Mouse (Mus musculus): ENCODE measurements at regions not wholly inside any gene's neighbourhood (a gene's known extent, or its start where the extent isn't known, plus 50 kb on each side); places are given as distances from the start of the nearest gene placed in this dataset.

GRCm38 (mm10) chr1:43637956-43638355 lies 92.4 kb upstream of the 1500015O10Rik start:
- H3K4me1 ChIP-seq (ENCODE audit: control insufficient read depth in 1 of 2, insufficient read depth in 2 of 2): no peaks in the 10 kb centered on the region
- no peaks in the 10 kb centered on the region for H3K9me3 ChIP-seq (replicated peaks; ENCODE audit: low read length)
- in situ Hi-C loops (cut with MboI; ENCODE audit: low pct_ligation_motif_present, low pct_unique_long_range_greater_than_20kb, low sequenced_read_pairs) (loop anchor here (25.0 kb wide), 2 partner anchors 176 to 501 kb away; no protein-coding TSS in a partner anchor), dilution Hi-C loops (cut with MboI; ENCODE audit: extremely low pct_ligation_motif_present, extremely low pct_unique_long_range_greater_than_20kb, low sequenced_read_pairs) (no loop called here)
- no peak overlapping the region for H3K27ac ChIP-seq (ENCODE audit: insufficient read depth, low read depth)
- no peaks in the 10 kb centered on the region for H3K79me2 ChIP-seq (replicated peaks; ENCODE audit: control insufficient read depth, extremely low read depth, insufficient read depth, poor library complexity, severe bottlenecking)
- TF ChIP-seq E2F4 (IDR thresholded peaks at IDR 0.05; ENCODE audit: insufficient replicate concordance, low read depth, low read length) (no peak), HCFC1 (IDR thresholded peaks at IDR 0.05; ENCODE audit: low read depth, low read length) (no peak), POLR2A (IDR thresholded peaks at IDR 0.05; ENCODE audit: low read depth, low read length) (no peak), ZC3H11A (IDR thresholded peaks at IDR 0.05; ENCODE audit: low read depth, low read length) (no peak), MEF2A (IDR thresholded peaks at IDR 0.05; ENCODE audit: borderline replicate concordance, low read depth, low read length) (no peak), UBTF (IDR thresholded peaks at IDR 0.05; ENCODE audit: low read depth, low read length) (no peak), TCF12 (IDR thresholded peaks at IDR 0.05; ENCODE audit: low read depth, low read length) (no peak), SIN3A (IDR thresholded peaks at IDR 0.05; ENCODE audit: low read length) (no peak), ZKSCAN1 (IDR thresholded peaks at IDR 0.05; ENCODE audit: borderline replicate concordance, low read depth, low read length) (no peak), CHD2 (IDR thresholded peaks at IDR 0.05; ENCODE audit: low read length) (no peak), NRF1 (IDR thresholded peaks at IDR 0.05; ENCODE audit: low read depth, low read length) (no peak), SMC3 (IDR thresholded peaks at IDR 0.05; ENCODE audit: low read depth, low read length) (no peak), USF1 (IDR thresholded peaks at IDR 0.05; ENCODE audit: low read depth, low read length) (no peak), MAFK (IDR thresholded peaks at IDR 0.05; ENCODE audit: insufficient replicate concordance, low read length) (no peak)
- no peak overlapping the region for H3K4me2 ChIP-seq (ENCODE audit: insufficient read depth, low read depth, poor library complexity, severe bottlenecking)
- DNase-seq (ENCODE audit: extremely low read depth): no peak
- no peaks in the 10 kb centered on the region for H3K36me3 ChIP-seq (replicated peaks in 1 of 2; ENCODE audit: control insufficient read depth in 1 of 2, insufficient read depth in 1 of 2, low read length in 1 of 2)
- H3K9ac ChIP-seq (ENCODE audit: insufficient read depth, low read depth): no peak overlapping the region
- H3K4me3 ChIP-seq (replicated peaks in 1 of 3; ENCODE audit: low read depth in 2 of 3, low read length in 2 of 3, poor library complexity in 1 of 3): no peak overlapping the region
- no peaks in the 10 kb centered on the region for H3K27me3 ChIP-seq (replicated peaks)

GRCm38 (mm10) chr1:43672031-43672430 lies 58.4 kb upstream of the 1500015O10Rik start:
- H3K4me3 ChIP-seq (replicated peaks in 1 of 3; ENCODE audit: low read depth in 2 of 3, low read length in 2 of 3, poor library complexity in 1 of 3): no peak overlapping the region
- in situ Hi-C loops (cut with MboI; ENCODE audit: low pct_ligation_motif_present, low pct_unique_long_range_greater_than_20kb, low sequenced_read_pairs): no loop called here
- TF ChIP-seq TCF12 (IDR thresholded peaks at IDR 0.05; ENCODE audit: low read depth, low read length): no peak

More at GRCm38 (mm10) chr1:43672031-43672430, 58.4 kb upstream of the 1500015O10Rik start:
- Histone ChIP-seq H3K79me2 (replicated peaks; ENCODE audit: control insufficient read depth, extremely low read depth, insufficient read depth, poor library complexity, severe bottlenecking) (no peaks in the 10 kb centered on the region), H3K4me2 (ENCODE audit: insufficient read depth, low read depth, poor library complexity, severe bottlenecking) (no peak overlapping the region), H3K27me3 (replicated peaks) (no peaks in the 10 kb centered on the region), H3K36me3 (replicated peaks in 1 of 2; ENCODE audit: control insufficient read depth in 1 of 2, insufficient read depth in 1 of 2, low read length in 1 of 2) (no peaks in the 10 kb centered on the region), H3K9me3 (replicated peaks; ENCODE audit: low read length) (no peaks in the 10 kb centered on the region), H3K9ac (ENCODE audit: insufficient read depth, low read depth) (no peak overlapping the region), H3K27ac (ENCODE audit: insufficient read depth, low read depth) (no peak overlapping the region), H3K4me1 (ENCODE audit: control insufficient read depth in 1 of 2, insufficient read depth in 2 of 2) (no peaks in the 10 kb centered on the region)
- no peak for DNase-seq (ENCODE audit: extremely low read depth)
- dilution Hi-C loops (cut with MboI; ENCODE audit: extremely low pct_ligation_motif_present, extremely low pct_unique_long_range_greater_than_20kb, low sequenced_read_pairs): no loop called here

Measured in CH12.LX (cell line).